Mouse (Mus musculus) cerebellum, adult 2 months (tissue): ENCODE measurements around the gene Zfp991.
"Not testable (repeated sequence)": the region's sequence is repeated elsewhere in the genome, so short reads cannot be mapped to it uniquely, and the experiment has no call there.

ENCODE experiments used
- CTCF ChIP-seq: fragments of 200-500 bp; IDR thresholded peaks from 2 replicates; pipeline ENCODE4 v1.5.1; 2011; ENCODE audit warnings: low read depth, mild to moderate bottlenecking, control low read depth, low read length, moderate library complexity, borderline replicate concordance; ENCODE audit not compliant: insufficient read depth
- POLR2A ChIP-seq: fragments of 200-500 bp; IDR thresholded peaks from 2 replicates; pipeline ENCODE4 v1.6.1; 2011; ENCODE audit warnings: low read length, control low read depth, borderline replicate concordance; ENCODE audit not compliant: insufficient read depth

DNA sequence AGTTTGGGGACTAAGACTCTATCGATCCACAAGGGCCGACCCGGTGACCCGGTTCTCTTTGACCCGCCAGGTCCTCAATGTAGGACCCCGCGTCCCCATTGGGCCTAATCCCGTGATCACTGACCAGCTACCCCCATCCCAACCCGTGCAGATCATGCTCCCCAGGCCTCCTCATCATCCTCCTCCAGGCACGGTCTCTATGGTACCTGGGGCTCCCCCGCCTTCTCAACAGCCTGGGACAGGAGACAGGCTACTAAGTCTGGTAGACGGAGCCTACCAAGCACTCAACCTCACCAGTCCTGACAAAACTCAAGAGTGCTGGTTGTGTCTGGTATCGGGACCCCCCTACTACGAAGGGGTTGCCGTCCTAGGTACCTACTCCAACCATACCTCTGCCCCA lies 93.8 kb downstream of the Zfp991 start:
- TF ChIP-seq CTCF, POLR2A: not testable (repeated sequence)
